Mouse (Mus musculus) forebrain, embryonic 13.5 days (tissue): ENCODE results near the gene Crip1. TPM values are rescaled to one million over a fixed set of nuclear protein-coding genes. Genes with fewer than 3 reads are reported as not detected.

Experiments used
- ATAC-seq: fragments of 200-750 bp; cut with Nextera tagmentation; 2 replicates; pipeline ENCODE4 v1.8.0; 2017
- H3K27ac ChIP-seq: fragments of 300-500 bp; sonication (generic); 2 replicates; pipeline ENCODE4 v1.5.1; 2015; ENCODE audit warnings: inconsistent platforms, mild to moderate bottlenecking, moderate library complexity
- H3K27me3 ChIP-seq: fragments of 300-500 bp; sonication (generic); 2 replicates; pipeline ENCODE4 v1.6.1; 2015; ENCODE audit warnings: mild to moderate bottlenecking, inconsistent platforms
- H3K36me3 ChIP-seq: fragments of 300-500 bp; sonication (generic); 2 replicates; pipeline ENCODE4 v1.6.1; 2015; ENCODE audit warnings: mild to moderate bottlenecking, inconsistent platforms; ENCODE audit not compliant: poor library complexity, severe bottlenecking
- H3K4me1 ChIP-seq: fragments of 300-500 bp; sonication (generic); 2 replicates; pipeline ENCODE4 v1.6.1; 2015; ENCODE audit warnings: inconsistent platforms
- H3K4me2 ChIP-seq: fragments of 300-500 bp; sonication (generic); 2 replicates; pipeline ENCODE4 v1.6.1; 2015; ENCODE audit warnings: inconsistent platforms, mild to moderate bottlenecking, moderate library complexity
- H3K4me3 ChIP-seq: fragments of 300-500 bp; sonication (generic); 2 replicates; pipeline ENCODE4 v1.5.1; 2015; ENCODE audit warnings: mild to moderate bottlenecking, inconsistent platforms
- H3K9ac ChIP-seq: fragments of 300-500 bp; sonication (generic); 2 replicates; pipeline ENCODE4 v1.6.1; 2015; ENCODE audit warnings: mild to moderate bottlenecking, inconsistent platforms
- H3K9me3 ChIP-seq: fragments of 300-500 bp; sonication (generic); replicated peaks from 2 replicates; pipeline ENCODE4 v1.6.1; 2016; ENCODE audit warnings: inconsistent platforms
- WGBS: fragments of 180-500 bp; shearing (Covaris S2); methylation state at CpG from one replicate; pipeline ENCODE4 v1.1.7; 2015; 5-methylcytosine and 5-hydroxymethylcytosine counted together
- polyA plus RNA-seq: library from polyadenylated mRNA; unstranded; fragments of >200 nt; fragmentation: Nextera tagmentation; extraction: Ambion mirVana; gene quantifications from 2 replicates; pipeline ENCODE4 v1.2.1, GENCODE M21; 2015

The Crip1 gene
- polyA plus RNA-seq, 1 experiment from 2014 or later, result 40.0 TPM

DNA sequence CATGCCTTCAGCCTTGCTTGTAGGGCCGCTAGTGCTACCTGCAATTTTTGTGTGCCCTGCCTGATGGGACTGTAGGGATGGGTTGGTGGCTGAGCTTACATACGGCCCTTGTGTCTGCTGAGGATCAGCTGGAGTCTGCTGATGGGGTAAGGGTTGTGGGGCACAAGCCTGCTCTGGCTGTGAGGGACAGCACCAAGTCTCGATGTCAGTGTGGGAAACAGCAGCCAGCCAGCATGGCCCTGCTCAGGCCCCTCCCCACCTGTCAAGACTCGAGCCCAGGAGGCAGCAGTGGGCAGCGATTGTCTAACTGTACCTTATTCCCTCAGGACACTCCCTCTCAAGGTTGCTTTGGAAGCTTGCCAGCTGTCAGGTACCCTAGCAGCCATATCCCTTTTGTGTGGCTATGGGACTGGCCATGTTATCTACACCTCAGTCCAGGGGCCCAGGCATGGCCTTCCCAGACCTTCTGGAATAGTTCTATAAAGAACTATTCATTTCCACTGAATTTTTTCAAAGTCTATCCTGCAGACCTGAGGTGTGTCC lies 12.2 kb upstream of the Crip1 start:
- Histone ChIP-seq H3K4me2 (no peak overlapping the region), H3K9me3 (no peaks in the 10 kb centered on the region), H3K4me1 (peaks cover 8% of the 10 kb centered on the region), H3K4me3 (no peak overlapping the region), H3K36me3 (peaks cover 99% of the 10 kb centered on the region), H3K27me3 (no peaks in the 10 kb centered on the region), H3K27ac (no peak overlapping the region), H3K9ac (no peak overlapping the region)
- no peak for ATAC-seq
- WGBS, result 82% methylated on average over 5 of the region's 5 CpGs

GRCm38 (mm10) chr12:113134502-113134901 lies 11.6 kb upstream of the Crip1 start:
- no peak overlapping the region for H3K27ac ChIP-seq
- H3K9me3 ChIP-seq, result no peaks in the 10 kb centered on the region
- WGBS, result 92% methylated on average over 4 of the region's 4 CpGs
- peaks cover 13% of the 10 kb centered on the region for H3K4me1 ChIP-seq
- H3K36me3 ChIP-seq, result peaks cover 93% of the 10 kb centered on the region
- H3K27me3 ChIP-seq, result no peaks in the 10 kb centered on the region
- H3K4me3 ChIP-seq, result no peak overlapping the region
- no peak overlapping the region for H3K4me2 ChIP-seq
- no peak for ATAC-seq
- no peak overlapping the region for H3K9ac ChIP-seq

- Histone ChIP-seq H3K27me3 (no peaks in the 10 kb centered on the region), H3K36me3 (peaks cover 84% of the 10 kb centered on the region), H3K4me1 (peaks cover 17% of the 10 kb centered on the region), H3K27ac (no peak overlapping the region), H3K9me3 (no peaks in the 10 kb centered on the region), H3K4me3 (no peak overlapping the region), H3K4me2 (no peak overlapping the region), H3K9ac (no peak overlapping the region)
- 86% methylated on average over 7 of the region's 7 CpGs for WGBS
- no peak for ATAC-seq
Observed at GRCm38 (mm10) chr12:113135401-113135800, 10.7 kb upstream of the Crip1 start.

- no peak overlapping the region for H3K27ac ChIP-seq
- ATAC-seq, result no peak
- 83% methylated on average over 17 of the region's 17 CpGs for WGBS
- no peak overlapping the region for H3K9ac ChIP-seq
- no peak overlapping the region for H3K4me2 ChIP-seq
- no peaks in the 10 kb centered on the region for H3K27me3 ChIP-seq
- peaks cover 27% of the 10 kb centered on the region for H3K4me1 ChIP-seq
- peaks cover 72% of the 10 kb centered on the region for H3K36me3 ChIP-seq
- no peaks in the 10 kb centered on the region for H3K9me3 ChIP-seq
- H3K4me3 ChIP-seq, result no peak overlapping the region
Observed at GRCm38 (mm10) chr12:113136492-113137020, 9.6 kb upstream of the Crip1 start.

DNA sequence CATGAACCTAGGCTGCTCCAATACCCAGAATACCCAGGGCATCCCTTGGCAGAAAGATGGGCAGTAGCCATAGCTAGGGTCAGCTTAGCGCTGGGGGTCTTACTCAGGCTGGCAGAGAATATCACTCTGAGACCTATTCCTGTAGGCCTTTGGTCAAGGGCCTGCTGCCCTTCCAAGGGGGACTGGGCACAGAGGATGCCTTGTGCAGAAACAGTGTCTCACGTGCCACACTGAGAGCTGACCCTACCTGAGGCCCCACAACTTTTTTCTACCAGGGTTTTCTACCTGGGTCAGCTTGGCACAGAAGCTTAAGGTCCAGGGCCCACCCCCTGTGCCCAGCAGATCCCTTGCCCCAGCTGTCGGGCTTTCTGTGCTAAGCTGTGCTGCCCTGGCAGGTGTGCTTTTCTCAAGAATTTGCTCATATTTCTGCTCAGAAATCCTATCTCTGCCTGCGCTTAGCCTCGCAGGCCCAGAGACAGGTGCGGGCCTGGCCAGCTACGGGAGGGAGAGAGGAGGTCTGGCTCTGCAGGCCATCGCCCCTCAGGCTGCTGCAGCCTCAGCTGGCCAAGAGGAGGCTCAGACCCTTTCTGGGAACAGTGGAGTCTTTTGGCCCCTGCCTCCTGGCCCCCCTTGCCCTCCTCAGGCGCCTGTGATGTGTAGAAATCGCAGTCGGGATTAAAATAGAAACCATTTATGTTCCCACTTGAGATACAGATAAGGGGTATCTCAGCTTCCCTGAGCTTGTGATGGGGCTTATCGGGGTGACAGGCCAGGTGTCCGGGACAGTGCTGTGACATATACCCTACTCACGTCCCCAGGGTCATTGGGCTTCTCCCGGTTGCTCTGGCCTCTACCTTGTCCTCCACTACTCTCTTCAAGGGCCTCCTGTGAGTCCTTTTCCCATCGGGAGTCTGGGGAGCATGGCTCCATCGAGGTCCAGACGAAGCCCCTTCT lies 8.6 kb upstream of the Crip1 start:
- ATAC-seq, result no peak
- Histone ChIP-seq H3K4me3 (no peak overlapping the region), H3K9me3 (no peaks in the 10 kb centered on the region), H3K9ac (no peak overlapping the region), H3K4me2 (no peak overlapping the region), H3K36me3 (peaks cover 63% of the 10 kb centered on the region), H3K4me1 (peaks cover 37% of the 10 kb centered on the region), H3K27ac (peak overlapping the region; percentile 25; the same call in 1 of the 2 replicates), H3K27me3 (no peaks in the 10 kb centered on the region)
- WGBS, result 92% methylated on average over 18 of the region's 18 CpGs

DNA sequence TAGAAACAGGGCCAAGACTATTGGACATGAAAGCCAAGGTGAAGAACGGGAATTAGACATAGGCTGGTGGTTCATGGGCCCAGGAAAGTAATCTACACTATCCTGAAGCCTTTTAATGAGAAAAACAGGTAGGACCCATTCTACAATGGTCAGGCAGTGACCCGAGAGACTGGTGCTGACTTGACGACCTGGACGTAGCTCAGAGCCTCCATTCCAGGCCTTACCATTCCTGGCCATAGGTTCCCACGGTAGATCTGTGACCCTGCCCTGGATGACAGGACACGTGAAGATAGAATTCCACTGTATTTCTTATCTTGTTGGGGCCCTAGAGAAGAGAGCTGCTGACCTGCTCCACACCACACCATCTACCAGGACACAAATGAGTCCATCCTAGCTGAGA lies 7.8 kb upstream of the Crip1 start:
- H3K36me3 ChIP-seq, result peaks cover 57% of the 10 kb centered on the region
- peaks cover 45% of the 10 kb centered on the region for H3K4me1 ChIP-seq
- no peaks in the 10 kb centered on the region for H3K9me3 ChIP-seq
- no peak overlapping the region for H3K4me2 ChIP-seq
- no peaks in the 10 kb centered on the region for H3K27me3 ChIP-seq
- no peak for ATAC-seq
- peak overlapping the region; percentile 91 for H3K27ac ChIP-seq
- WGBS, result 79% methylated on average over 6 of the region's 6 CpGs
- H3K9ac ChIP-seq, result 0 out of 2 replicates have a peak overlapping the region, but pooled peaks have one; percentile 82
- H3K4me3 ChIP-seq, result no peak overlapping the region

- Histone ChIP-seq H3K27me3 (no peaks in the 10 kb centered on the region), H3K4me3 (peak overlapping the region; percentile 66), H3K27ac (peak overlapping the region; percentile 91), H3K4me2 (peak overlapping the region; percentile 84), H3K9me3 (no peaks in the 10 kb centered on the region), H3K36me3 (peaks cover 57% of the 10 kb centered on the region), H3K4me1 (peaks cover 48% of the 10 kb centered on the region), H3K9ac (peak overlapping the region; percentile 82)
- ATAC-seq, result peak; percentile 1
- WGBS, result 22% methylated on average over 11 of the region's 11 CpGs
Observed at GRCm38 (mm10) chr12:113138901-113139864, 6.9 kb upstream of the Crip1 start.

GRCm38 (mm10) chr12:113139908-113140615 lies 6.1 kb upstream of the Crip1 start, which contains the start of gene Crip2:
Gene Crip2, plus strand, starts transcription at chr12:113140236.
- Histone ChIP-seq H3K4me3 (peak within 1 kb of the TSS; percentile 66), H3K9me3 (no peaks in the 10 kb centered on the region), H3K4me1 (peaks cover 48% of the 10 kb centered on the region), H3K9ac (peak within 1 kb of the TSS; percentile 82), H3K27ac (peak within 1 kb of the TSS; percentile 91), H3K36me3 (peaks cover 57% of the 10 kb centered on the region), H3K27me3 (no peaks in the 10 kb centered on the region), H3K4me2 (peak within 1 kb of the TSS; percentile 84)
- under 1% methylated on average over 54 of the region's 68 CpGs for WGBS
- ATAC-seq, result peak; percentile 89

- Histone ChIP-seq H3K27ac (peak overlapping the region; percentile 91), H3K36me3 (peaks cover 57% of the 10 kb centered on the region), H3K27me3 (no peaks in the 10 kb centered on the region; the same call in 1 of the 2 replicates), H3K4me3 (peak overlapping the region; percentile 66), H3K4me1 (peaks cover 48% of the 10 kb centered on the region), H3K9ac (peak overlapping the region; percentile 82), H3K9me3 (no peaks in the 10 kb centered on the region), H3K4me2 (peak overlapping the region; percentile 84)
- ATAC-seq, result no peak
- WGBS, result 1% methylated on average over 49 of the region's 49 CpGs
Observed at GRCm38 (mm10) chr12:113140616-113141411, 5.3 kb upstream of the Crip1 start.

DNA sequence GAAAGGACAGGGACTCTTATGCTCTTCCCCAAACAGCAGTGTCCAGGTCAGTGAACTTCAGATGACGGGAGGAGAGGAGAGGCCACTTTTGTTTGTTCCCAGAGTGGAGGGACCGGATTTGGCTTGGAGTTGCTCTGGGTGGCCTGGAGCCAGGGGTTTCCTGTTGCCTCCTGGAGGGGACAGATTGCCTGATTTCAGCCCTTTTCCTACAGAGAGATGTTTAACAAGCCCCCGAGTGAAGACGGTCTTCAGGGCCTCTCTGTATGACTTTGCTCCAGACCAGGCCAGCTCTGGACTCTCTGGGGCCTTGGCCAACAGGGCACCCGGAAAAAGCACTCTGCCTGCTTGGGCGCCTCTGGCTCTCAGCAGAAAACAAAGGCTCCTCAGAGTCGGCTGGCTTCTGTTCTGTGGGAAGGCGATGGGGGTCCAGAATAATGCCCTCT lies 4.6 kb upstream of the Crip1 start:
- Histone ChIP-seq H3K27me3 (peaks cover 5% of the 10 kb centered on the region; the same call in 1 of the 2 replicates), H3K4me3 (peak overlapping the region; percentile 66), H3K9me3 (no peaks in the 10 kb centered on the region), H3K4me2 (peak overlapping the region; percentile 84), H3K27ac (peak overlapping the region; percentile 25), H3K9ac (peak overlapping the region; percentile 82), H3K4me1 (peaks cover 53% of the 10 kb centered on the region), H3K36me3 (peaks cover 52% of the 10 kb centered on the region)
- WGBS, result 23% methylated on average over 8 of the region's 8 CpGs
- no peak for ATAC-seq
